10 mouse cellular contexts compared by ENCODE assay signal in the genomic region with DNA sequence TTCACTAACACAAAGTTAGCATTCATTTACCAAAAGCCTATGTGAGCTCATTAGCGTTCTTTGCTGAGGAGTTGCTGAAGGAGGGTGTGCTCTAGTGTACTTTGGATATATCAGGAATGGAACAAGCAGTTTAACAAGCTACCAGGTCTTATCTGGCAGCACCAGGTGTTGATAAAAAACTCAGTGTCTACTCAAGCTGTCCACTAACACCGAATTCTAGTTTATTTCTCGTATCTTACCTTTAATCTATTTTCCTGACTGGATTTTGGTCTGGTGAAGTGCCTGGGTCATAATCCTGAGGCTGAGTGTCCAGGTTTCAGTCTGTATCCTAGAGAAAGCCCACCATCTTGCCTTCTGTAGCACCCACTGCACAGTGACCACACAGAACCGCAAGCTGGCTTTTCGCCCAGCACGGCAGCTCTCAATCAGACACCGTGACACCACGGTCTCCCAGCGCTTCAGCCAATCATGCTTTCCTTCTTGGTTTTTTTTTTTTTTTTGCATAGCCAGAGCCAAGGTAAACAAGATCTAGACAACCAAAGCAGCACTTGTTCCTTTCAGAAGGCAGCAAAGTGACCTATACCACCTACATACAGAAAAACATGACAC. TPM values are rescaled to one million over a fixed set of nuclear protein-coding genes. Genes with fewer than 3 reads are reported as not detected.
DNase-seq lines count a peak whose midpoint lies in the region; ATAC-seq and TF ChIP-seq lines count a peak whose summit lies in the region.
"Had no signal": no experiment of that assay in that cellular context is flagged by ENCODE, and none has a peak within 500 bp of the region (broad histone marks: within the 10 kb centered on the region; RNA-seq: fewer than 3 reads in every experiment).

No protein-coding gene starts in this region.

- peaks cover 62% of the 10 kb centered on the region for H3K36me3 ChIP-seq in forebrain, postnatal 0 days (ENCODE audit: insufficient read depth)

- no peak overlapping the region for H3K9ac ChIP-seq in forebrain, postnatal 0 days
- H3K9ac ChIP-seq: limb, embryonic 13.5 days; neural tube, embryonic 13.5 days had no signal

- H3K4me2 ChIP-seq in forebrain, postnatal 0 days (ENCODE audit: low read depth) = no peak overlapping the region
- H3K4me2 ChIP-seq: limb, embryonic 13.5 days; neural tube, embryonic 13.5 days had no signal

- no peak for TF ChIP-seq CTCF in forebrain, postnatal 0 days (IDR thresholded peaks at IDR 0.05; ENCODE audit: low read depth)

- peak; percentile 42 to 57; a peak in 2 of 4 replicates for ATAC-seq in hematopoietic stem cell, adult 5-6 weeks (replicated peaks in 1 of 2; ENCODE audit: insufficient read depth in 1 of 2, low FRiP score in 2 of 2, low TSS enrichment in 1 of 2, low read depth in 1 of 2, poor library complexity in 2 of 2, severe bottlenecking in 2 of 2)
- ATAC-seq in activated CD4-positive, CD25-positive, alpha-beta regulatory T cell, adult 4 months = no peak
- ATAC-seq in forebrain, postnatal 0 days = no peak

- H3K27me3 ChIP-seq in forebrain, postnatal 0 days (ENCODE audit: insufficient read depth, low read length) = no peaks in the 10 kb centered on the region
- H3K27me3 ChIP-seq: limb, embryonic 13.5 days; neural tube, embryonic 13.5 days had no signal

- H3K4me1 ChIP-seq in forebrain, postnatal 0 days (ENCODE audit: insufficient read depth) = no peaks in the 10 kb centered on the region

- H3K4me3 ChIP-seq in forebrain, postnatal 0 days (ENCODE audit: low read depth, low read length) = no peak overlapping the region
- H3K4me3 ChIP-seq: limb, embryonic 13.5 days; neural tube, embryonic 13.5 days had no signal

- WGBS in forebrain, postnatal 0 days = 81% methylated on average over 9 of the region's 9 CpGs

- H3K9me3 ChIP-seq in forebrain, postnatal 0 days (ENCODE audit: low read length) = no peaks in the 10 kb centered on the region
- H3K9me3 ChIP-seq: limb, embryonic 13.5 days; neural tube, embryonic 13.5 days had no signal

- H3K27ac ChIP-seq in forebrain, postnatal 0 days (ENCODE audit: low read depth, low read length) = no peak overlapping the region
- H3K27ac ChIP-seq: limb, embryonic 13.5 days; neural tube, embryonic 13.5 days had no signal

- peak; percentile 25 for DNase-seq in 416B (ENCODE audit: low read depth)
- peak; percentile 69 for DNase-seq in adrenal gland, postnatal 14 days
- peak; percentile 57 for DNase-seq in lung, postnatal 10 days
- DNase-seq in testis, postnatal 14 days (ENCODE audit: low spot score) = no peak
- no peak for DNase-seq in forebrain, postnatal 0 days
- DNase-seq: thymus, postnatal 4 days had no signal

RNA-seq across cellular contexts. Expression of a gene that starts 10.6 kb away (rescaled TPM):
- total RNA-seq in adrenal gland, postnatal 14 days (2021) = 124 and 135 TPM in 2 replicates
- total RNA-seq in hematopoietic stem cell, adult 5-6 weeks (2017) = 97.6 and 158 TPM in 2 replicates
- polyA plus RNA-seq in activated CD4-positive, CD25-positive, alpha-beta regulatory T cell, adult 4 months (2017; shearing (Covaris generic)) = 10 to 100 TPM; 57.0 to 62.6 TPM
- total RNA-seq in forebrain, postnatal 0 days (2014; rRNA removed) = 77.9 and 107 TPM in 2 replicates
- polyA plus RNA-seq in forebrain, postnatal 0 days (2015; fragmentation: Nextera tagmentation; extraction: Ambion mirVana) = 84.8 and 108 TPM in 2 replicates

RNA-seq across cellular contexts. Expression of a gene that starts 32.3 kb away (rescaled TPM):
- 10.6 and 14.0 TPM in 2 replicates for total RNA-seq in adrenal gland, postnatal 14 days (2021)
- total RNA-seq in hematopoietic stem cell, adult 5-6 weeks (2017) = 2.0 and 8.8 TPM in 2 replicates
- 1 to 10 TPM; 3.8 to 4.0 TPM for polyA plus RNA-seq in activated CD4-positive, CD25-positive, alpha-beta regulatory T cell, adult 4 months (2017; shearing (Covaris generic))
- total RNA-seq in forebrain, postnatal 0 days (2014; rRNA removed) = 7.2 and 9.0 TPM in 2 replicates
- polyA plus RNA-seq in forebrain, postnatal 0 days (2015; fragmentation: Nextera tagmentation; extraction: Ambion mirVana) = 2.6 and 3.6 TPM in 2 replicates

RNA-seq across cellular contexts. Expression of a gene that starts 47.9 kb away (rescaled TPM):
- 12.6 and 17.7 TPM in 2 replicates for total RNA-seq in adrenal gland, postnatal 14 days (2021)
- total RNA-seq in hematopoietic stem cell, adult 5-6 weeks (2017) = 9.2 and 10.0 TPM in 2 replicates
- polyA plus RNA-seq in activated CD4-positive, CD25-positive, alpha-beta regulatory T cell, adult 4 months (2017; shearing (Covaris generic)) = under 1 TPM; 0.41 to 0.46 TPM
- total RNA-seq in forebrain, postnatal 0 days (2014; rRNA removed) = 8.8 and 11.6 TPM in 2 replicates
- 4.9 and 6.9 TPM in 2 replicates for polyA plus RNA-seq in forebrain, postnatal 0 days (2015; fragmentation: Nextera tagmentation; extraction: Ambion mirVana)

RNA-seq across cellular contexts. Expression of a gene that starts 58.7 kb away (rescaled TPM):
- total RNA-seq in adrenal gland, postnatal 14 days (2021) = 0.48 and 3.8 TPM in 2 replicates
- total RNA-seq in hematopoietic stem cell, adult 5-6 weeks (2017) = 2.5 and 3.2 TPM in 2 replicates
- 100 to 1,000 TPM in 1 of 2 experiments, 10 to 100 TPM in 1; 84.3 to 121 TPM for polyA plus RNA-seq in activated CD4-positive, CD25-positive, alpha-beta regulatory T cell, adult 4 months (2017; shearing (Covaris generic))
- not detected in 2 replicates for total RNA-seq in forebrain, postnatal 0 days (2014; rRNA removed)
- not detected in 2 replicates for polyA plus RNA-seq in forebrain, postnatal 0 days (2015; fragmentation: Nextera tagmentation; extraction: Ambion mirVana)
- polyA plus RNA-seq: limb, embryonic 13.5 days had no signal

Comparison
In these comparisons a context has a peak if more than half of its experiments do, and no peak if none do; other contexts are left out.
1. DNase-seq: peak in 416B (single experiment), adrenal gland, postnatal 14 days (single experiment) and lung, postnatal 10 days (single experiment); none in testis, postnatal 14 days (single experiment) and forebrain, postnatal 0 days (single experiment).
2. ATAC-seq: peak in hematopoietic stem cell, adult 5-6 weeks (2 of 2); none in activated CD4-positive, CD25-positive, alpha-beta regulatory T cell, adult 4 months (single experiment) and forebrain, postnatal 0 days (single experiment).